Mouse (Mus musculus) B cell, adult 2 months (primary cell): ENCODE measurements around the gene Atxn1.
A peak's percentile ranks its signal among the peaks of the same experiment; 100 is the strongest.

Experiments used
- DNase-seq, 2 experiments: peaks; one replicate each; pipeline ENCODE4 v3.0.0; 2022

Atxn1 gene

GRCm38 (mm10) chr13:45962776-45963175, 2.0 kb downstream of the Atxn1 start:
- no peak for DNase-seq

GRCm38 (mm10) chr13:45961871-45962630, 2.8 kb downstream of the Atxn1 start:
- DNase-seq, result peak; percentile 23 to 32

- no peak for DNase-seq
Observed at GRCm38 (mm10) chr13:45960311-45960965, 4.4 kb downstream of the Atxn1 start.

DNA sequence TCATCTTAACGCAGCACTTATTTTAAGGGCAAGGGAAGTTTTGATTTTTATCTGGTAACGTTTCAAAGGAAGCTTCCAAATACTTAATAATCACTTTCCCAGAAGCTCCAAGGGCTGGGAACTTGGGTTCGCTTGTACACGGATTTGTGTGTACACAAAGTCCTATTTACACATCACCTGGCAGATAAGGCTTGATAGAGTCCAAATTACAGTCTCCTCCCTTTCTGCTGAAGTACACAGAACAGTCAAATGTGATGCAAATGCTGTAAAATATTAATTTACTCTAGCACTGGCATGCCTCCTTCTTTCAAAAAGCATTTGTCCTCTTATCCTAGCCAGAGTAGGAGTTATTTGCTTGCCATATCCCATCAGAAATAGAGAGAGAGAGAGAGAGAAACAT, 6.5 kb downstream of the Atxn1 start:
- DNase-seq, result no peak

DNA sequence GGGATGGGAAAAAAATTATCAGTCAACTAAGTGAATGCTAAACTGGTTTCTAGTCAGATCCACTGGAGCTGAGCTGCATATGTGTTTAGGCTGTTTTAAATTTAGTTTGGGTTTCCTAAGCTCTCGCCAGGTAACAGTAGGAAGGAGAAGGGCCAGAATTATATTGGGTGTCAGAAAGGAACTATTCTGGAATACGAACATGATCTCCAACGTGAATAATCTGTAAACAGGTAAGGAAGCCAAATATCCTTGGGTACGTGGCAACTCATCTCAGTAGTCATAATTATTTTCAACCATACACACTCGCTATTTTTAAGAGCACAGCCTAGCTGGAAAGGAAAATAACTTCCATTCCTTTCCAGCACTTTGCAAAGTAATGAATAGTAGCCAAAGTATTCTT, 7.2 kb downstream of the Atxn1 start:
- DNase-seq, result no peak

GRCm38 (mm10) chr13:45956287-45956686, 8.5 kb downstream of the Atxn1 start:
- DNase-seq, result no peak

GRCm38 (mm10) chr13:45955370-45956055, 9.3 kb downstream of the Atxn1 start:
- no peak for DNase-seq

- no peak for DNase-seq
Observed at GRCm38 (mm10) chr13:45953098-45953497, 11.7 kb downstream of the Atxn1 start.

DNA sequence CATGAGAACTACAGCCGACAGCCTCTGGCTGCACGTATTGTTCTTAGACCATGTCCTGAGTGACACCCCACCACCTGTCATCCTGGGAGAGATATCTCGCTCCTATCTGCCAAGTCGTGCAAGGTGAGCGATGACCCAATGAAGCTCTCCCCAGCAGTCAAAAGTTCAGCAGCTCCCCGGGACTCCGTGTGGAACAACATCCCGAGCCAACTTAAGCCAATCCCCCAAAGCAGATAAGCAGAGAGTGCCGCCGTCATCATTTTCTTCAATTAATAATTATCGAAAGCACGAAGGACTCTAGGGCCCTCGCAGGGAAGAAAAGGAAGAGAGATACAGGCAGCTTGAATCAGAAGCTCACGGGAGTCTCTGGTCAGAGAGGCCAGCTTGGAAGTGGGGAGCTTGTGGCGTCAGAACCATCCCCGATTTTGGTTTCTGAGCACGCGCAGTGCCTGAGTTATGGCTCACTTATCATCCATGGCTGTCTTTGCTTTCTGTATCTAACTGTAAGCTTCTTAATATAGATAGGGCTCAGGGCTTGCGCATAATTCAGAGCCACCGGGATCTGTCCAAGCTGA, 13.7 kb downstream of the Atxn1 start:
- no peak for DNase-seq

GRCm38 (mm10) chr13:45950355-45950861, 14.4 kb downstream of the Atxn1 start:
- no peak for DNase-seq

- no peak for DNase-seq
Observed at GRCm38 (mm10) chr13:45946136-45946535, 18.7 kb downstream of the Atxn1 start.

DNA sequence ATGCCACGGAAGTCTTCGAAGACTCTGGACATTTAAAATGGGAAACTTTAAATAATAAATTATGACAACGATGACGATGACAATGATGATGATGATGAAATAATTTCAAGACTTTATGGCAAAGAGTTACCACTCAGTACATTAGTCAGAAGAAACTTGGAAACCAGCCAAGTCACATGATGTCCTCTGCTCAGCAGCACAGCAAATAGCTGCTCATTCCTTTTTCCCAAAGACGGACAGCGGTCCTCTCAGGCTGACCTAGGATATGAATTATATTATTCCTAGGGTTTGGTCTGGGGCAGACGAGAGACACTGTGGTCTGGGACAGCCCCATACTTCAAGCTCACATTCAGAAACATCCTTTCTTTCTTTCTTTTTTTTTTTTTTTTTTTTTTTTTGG, 22.5 kb downstream of the Atxn1 start:
- no peak for DNase-seq

- no peak for DNase-seq
Observed at GRCm38 (mm10) chr13:45940714-45941113, 24.1 kb downstream of the Atxn1 start.

DNA sequence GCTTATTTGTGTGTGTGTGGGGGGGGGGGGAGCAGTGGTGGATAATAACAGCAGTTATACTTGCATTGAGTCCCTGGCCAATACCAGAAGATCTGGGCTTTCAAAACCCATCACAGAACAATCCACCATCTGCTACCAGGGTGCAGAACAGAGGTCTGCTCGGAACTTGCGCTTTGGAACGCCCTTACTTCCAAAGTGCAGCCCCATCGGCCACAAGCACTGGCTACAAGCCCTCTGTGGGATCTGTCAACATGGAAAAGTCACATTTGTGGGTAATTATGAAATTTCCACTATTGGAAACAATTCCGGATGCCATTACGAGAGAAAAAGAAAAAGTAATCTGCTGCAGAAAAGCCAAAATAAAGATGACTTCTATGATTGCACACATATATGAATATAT, 25.2 kb downstream of the Atxn1 start:
- no peak for DNase-seq

DNA sequence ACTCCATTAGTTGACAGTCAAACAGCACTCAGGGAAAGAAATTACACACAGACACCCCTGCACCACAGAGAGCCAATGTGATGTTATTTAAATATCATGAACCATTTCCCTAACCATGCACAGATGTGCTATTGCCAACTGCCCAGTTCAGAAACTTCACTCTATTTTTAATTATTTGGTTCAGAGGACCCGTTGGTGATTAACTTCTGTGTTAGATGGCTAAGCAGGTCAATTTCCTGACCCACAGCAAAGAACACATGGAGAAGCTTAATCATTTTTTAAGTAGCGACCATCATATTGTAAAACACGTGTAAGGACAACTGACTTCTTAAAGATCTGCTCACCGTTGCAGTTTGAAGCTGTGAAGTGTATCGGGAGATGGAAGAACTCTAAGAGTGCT, 26.7 kb downstream of the Atxn1 start:
- DNase-seq, result no peak

- no peak for DNase-seq
Observed at GRCm38 (mm10) chr13:45936765-45937164, 28.0 kb downstream of the Atxn1 start.

DNA sequence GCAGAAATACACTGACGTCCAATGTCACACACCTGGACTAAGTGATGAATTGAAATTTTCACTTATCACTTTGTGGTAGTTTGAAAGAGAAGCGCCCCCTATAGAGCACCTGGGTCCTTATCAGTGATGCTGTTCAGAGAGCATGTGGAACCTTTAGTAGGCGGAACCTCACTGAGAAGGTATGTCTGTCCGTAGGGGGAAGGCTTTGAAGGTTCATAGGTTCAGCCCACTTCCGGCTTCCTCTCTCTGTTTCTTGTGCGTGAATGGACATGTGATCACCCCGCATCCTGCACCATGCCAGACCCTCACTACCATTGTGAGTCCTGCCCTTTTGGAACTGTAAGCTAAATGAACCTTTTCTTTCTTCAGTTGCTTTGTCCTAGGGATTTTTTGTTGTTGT, 29.0 kb downstream of the Atxn1 start:
- DNase-seq, result no peak

DNA sequence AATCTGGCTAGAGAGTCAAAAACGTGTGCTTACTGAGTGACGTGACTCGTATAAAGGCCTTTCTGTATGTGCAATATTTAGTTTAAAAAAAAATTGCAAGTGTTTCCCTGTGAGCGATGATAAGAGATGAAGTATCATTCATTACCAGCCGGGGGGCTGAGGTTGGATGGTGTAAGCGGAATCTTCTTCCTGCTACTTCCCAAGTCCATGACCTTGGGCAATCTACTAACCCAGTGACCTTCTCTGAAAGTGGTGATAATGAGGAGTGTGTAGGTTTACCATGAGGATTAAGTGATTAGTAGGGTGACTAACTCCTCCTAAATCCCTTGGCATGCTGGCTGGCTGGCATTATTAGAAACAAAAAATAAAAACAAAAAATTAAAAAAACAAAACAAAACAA, 30.0 kb downstream of the Atxn1 start:
- no peak for DNase-seq

DNA sequence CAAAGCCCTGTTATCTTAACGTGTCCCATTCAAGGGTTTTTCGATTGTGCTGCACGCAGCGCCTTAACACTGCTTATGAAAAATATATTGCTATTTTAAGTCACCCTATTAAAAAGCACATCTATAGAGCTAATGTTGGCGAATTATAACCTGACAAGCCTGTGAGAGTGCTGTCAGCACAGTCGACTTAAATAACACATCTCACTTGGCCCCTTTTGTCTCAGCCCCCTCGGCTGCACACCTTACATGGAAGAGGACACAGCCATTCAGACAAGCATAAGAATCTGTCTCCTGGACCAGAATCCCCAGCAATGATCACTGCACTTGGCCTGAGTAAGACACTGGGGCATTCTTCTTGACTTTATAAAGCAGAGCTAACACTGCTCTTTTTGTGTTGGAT, 30.7 kb downstream of the Atxn1 start:
- DNase-seq, result no peak

DNA sequence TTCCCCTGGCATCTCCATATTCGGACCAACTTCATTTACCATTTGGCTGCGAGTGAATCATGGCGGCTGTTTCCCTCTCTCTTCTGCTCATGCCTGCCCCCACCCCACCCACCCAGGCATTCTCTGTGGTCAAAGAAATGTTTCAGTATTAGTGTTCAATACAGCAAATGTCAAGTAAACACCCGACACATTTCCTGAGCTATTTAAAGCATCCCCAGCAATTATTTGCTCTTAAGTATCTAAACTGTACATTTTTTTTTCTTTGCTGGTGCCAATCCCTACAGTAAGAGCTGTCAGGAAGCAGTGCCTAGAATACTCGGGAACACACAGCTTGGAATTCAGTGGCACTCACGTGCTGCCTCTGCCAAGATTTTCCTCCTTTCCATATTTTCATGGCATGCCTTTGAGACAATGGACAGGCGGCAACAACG, 32.3 kb downstream of the Atxn1 start:
- DNase-seq, result no peak

GRCm38 (mm10) chr13:45931891-45932290, 32.9 kb downstream of the Atxn1 start:
- DNase-seq, result peak; percentile 71

- DNase-seq, result no peak
Observed at GRCm38 (mm10) chr13:45931215-45931614, 33.6 kb downstream of the Atxn1 start.

DNA sequence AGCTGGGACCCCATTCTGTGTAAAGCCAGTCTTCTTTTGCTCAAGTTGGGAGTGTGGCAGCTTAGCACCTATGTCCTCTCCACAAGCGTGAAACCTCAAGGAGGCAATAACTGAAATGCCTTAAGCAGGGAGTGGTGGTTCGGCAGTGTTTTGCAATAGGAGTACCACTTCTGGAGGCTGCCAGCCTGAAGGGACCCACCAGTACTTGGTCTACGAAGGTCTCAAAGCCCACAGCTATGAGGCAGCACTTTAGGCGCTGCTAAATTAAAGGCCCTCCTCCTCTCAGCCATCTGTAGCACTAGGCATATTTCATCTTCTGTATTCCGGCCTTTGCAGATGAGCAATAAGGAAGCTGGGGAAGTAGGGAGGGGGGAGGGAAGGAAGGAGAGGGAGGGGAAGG, 35.1 kb downstream of the Atxn1 start:
- no peak for DNase-seq
